Mouse (Mus musculus): ENCODE results near the gene Nars2. TPM values are rescaled to one million over a fixed set of nuclear protein-coding genes. Genes with fewer than 3 reads are reported as not detected.
A peak's percentile ranks its signal among the peaks of the same experiment; 100 is the strongest.

The Nars2 gene
- polyA plus RNA-seq, 1 experiment from 2014 or later: 10.7 TPM

DNA sequence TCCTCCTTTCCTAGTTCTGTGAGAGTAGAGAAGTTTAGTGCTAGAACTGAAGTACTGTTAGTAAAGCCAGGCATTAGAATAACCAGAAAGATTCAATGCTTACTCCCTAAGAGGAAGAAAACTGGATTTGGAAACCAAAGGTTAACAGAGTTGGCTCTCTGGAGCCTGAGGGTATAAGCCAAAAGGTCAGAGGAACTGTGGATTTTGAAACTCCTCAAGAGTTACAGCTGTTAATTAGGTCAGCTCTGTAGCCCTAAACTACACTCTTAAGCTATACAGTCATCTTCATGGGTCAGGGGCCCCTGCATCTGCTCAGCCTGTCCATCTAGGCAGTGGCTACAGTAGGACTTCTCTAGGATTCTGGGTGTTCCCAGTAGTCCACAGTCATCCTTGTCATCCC is 125.7 kb downstream of the Nars2 start:
- no peak for ATAC-seq
- Histone ChIP-seq H3K27me3 (replicated peaks; ENCODE audit: control insufficient read depth, insufficient read depth, low read length) (no peaks in the 10 kb centered on the region), H3K4me3 (ENCODE audit: low read depth, low read length) (no peak overlapping the region), H3K4me1 (replicated peaks; ENCODE audit: control insufficient read depth, insufficient read depth, low read length) (0 out of 2 replicates have a peak, but pooled peaks cover 2% of the 10 kb centered on the region), H3K9ac (ENCODE audit: low read depth, low read length) (no peak overlapping the region), H3K9me3 (ENCODE audit: control insufficient read depth) (no peaks in the 10 kb centered on the region), H3K27ac (ENCODE audit: low read depth, low read length) (no peak overlapping the region), H3K36me3 (ENCODE audit: control insufficient read depth, insufficient read depth) (no peaks in the 10 kb centered on the region), H3K4me2 (replicated peaks; ENCODE audit: low read depth) (no peak overlapping the region)
- TF ChIP-seq CTCF (IDR thresholded peaks at IDR 0.05; ENCODE audit: low read depth): no peak

DNA sequence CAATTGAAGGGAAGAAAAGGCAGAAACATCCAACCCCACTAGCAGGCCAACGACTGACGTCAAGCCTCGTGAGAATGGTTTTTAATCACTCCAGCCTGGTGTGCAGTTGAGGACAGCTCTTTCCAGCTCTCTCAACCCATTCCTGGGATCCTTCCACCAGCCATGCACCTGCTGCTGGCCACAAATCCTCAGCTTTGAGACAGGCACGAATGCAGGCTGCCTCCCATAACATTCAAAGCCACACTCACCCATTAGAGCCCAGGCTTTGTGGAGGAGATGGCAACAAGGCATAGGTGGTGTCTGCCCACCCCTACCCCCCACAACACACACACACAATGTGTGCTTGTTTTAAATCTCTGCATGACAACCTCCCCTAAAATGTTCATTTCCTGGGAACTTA is 127.4 kb downstream of the Nars2 start:
- 56% methylated on average over 4 of the region's 4 CpGs for WGBS
- no peak overlapping the region for H3K27ac ChIP-seq (ENCODE audit: low read depth, low read length)

DNA sequence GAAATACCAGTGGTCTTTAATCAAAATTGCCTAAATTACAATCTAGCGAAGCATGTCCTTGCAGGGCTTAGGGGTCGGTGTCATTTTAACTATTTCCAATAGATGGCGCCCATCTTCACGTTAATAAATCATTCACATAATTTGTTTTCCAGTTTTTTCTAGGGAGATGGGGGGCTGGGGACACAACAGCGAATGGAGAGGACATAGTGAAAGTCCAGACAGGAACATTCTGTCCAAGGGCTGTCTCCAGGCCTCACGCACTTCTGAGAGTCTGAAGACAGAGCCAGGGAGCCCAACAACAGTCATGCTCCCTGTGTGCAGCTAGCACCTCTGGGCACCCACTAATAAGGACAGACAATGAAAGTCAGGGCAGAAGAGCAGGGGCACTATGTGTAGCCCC is 127.8 kb downstream of the Nars2 start:
- H3K9ac ChIP-seq (ENCODE audit: low read depth, low read length): no peak overlapping the region
- ATAC-seq: no peak
- no peaks in the 10 kb centered on the region for H3K9me3 ChIP-seq (ENCODE audit: control insufficient read depth)
- no peak overlapping the region for H3K4me3 ChIP-seq (ENCODE audit: low read depth, low read length)
- H3K4me1 ChIP-seq (replicated peaks; ENCODE audit: control insufficient read depth, insufficient read depth, low read length): 0 out of 2 replicates have a peak, but pooled peaks cover 2% of the 10 kb centered on the region
- no peaks in the 10 kb centered on the region for H3K36me3 ChIP-seq (ENCODE audit: control insufficient read depth, insufficient read depth)
- no peaks in the 10 kb centered on the region for H3K27me3 ChIP-seq (replicated peaks; ENCODE audit: control insufficient read depth, insufficient read depth, low read length)
- H3K4me2 ChIP-seq (replicated peaks; ENCODE audit: low read depth): no peak overlapping the region
- no peak overlapping the region for H3K27ac ChIP-seq (ENCODE audit: low read depth, low read length)
- 15% methylated on average over 6 of the region's 6 CpGs for WGBS
- peak; percentile 68 for TF ChIP-seq CTCF (IDR thresholded peaks at IDR 0.05; ENCODE audit: low read depth)

More for the DNA sequence above, 127.4 kb downstream of the Nars2 start:
- 0 out of 2 replicates have a peak, but pooled peaks cover 2% of the 10 kb centered on the region for H3K4me1 ChIP-seq (replicated peaks; ENCODE audit: control insufficient read depth, insufficient read depth, low read length)
- H3K27me3 ChIP-seq (replicated peaks; ENCODE audit: control insufficient read depth, insufficient read depth, low read length): no peaks in the 10 kb centered on the region
- no peak for TF ChIP-seq CTCF (IDR thresholded peaks at IDR 0.05; ENCODE audit: low read depth)
- ATAC-seq: no peak
- H3K9ac ChIP-seq (ENCODE audit: low read depth, low read length): no peak overlapping the region
- no peak overlapping the region for H3K4me2 ChIP-seq (replicated peaks; ENCODE audit: low read depth)
- no peaks in the 10 kb centered on the region for H3K9me3 ChIP-seq (ENCODE audit: control insufficient read depth)
- H3K4me3 ChIP-seq (ENCODE audit: low read depth, low read length): no peak overlapping the region
- no peaks in the 10 kb centered on the region for H3K36me3 ChIP-seq (ENCODE audit: control insufficient read depth, insufficient read depth)

DNA sequence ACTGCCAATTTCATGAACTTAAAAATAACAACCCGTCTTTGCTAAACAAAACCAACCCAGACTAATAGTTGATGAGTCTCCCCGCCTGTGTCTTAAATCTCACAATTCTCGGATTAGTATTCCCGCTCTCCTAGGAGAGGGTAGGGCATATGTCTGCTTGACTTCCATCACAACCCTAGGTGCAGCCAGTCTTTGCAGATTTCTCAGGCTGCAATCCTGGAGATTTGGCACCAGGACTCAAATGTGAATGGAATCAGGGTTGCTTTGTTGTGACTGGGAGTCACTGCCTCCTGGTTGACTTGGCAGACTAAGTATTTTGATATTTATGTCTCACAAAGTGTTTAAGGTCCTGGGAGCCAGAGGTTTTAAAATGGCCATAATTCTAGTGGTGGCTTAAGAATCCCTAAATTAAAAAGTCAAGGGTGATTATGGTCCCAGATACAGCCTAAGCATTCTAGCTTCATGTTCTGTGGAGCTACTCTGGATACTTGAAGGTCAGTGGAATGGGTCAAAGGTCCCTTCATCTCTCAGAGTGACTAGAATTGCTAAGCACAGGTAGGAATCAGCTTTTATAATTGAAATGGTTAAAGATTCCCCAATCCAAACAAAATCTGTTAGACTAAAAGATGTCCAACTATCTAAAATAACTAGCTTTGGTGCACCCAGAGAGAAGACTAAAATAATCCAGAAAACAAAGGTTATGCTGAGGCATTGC is 128.5 kb downstream of the Nars2 start:
- Histone ChIP-seq H3K4me3 (ENCODE audit: low read depth, low read length) (no peak overlapping the region), H3K27ac (ENCODE audit: low read depth, low read length) (0 out of 2 replicates have a peak overlapping the region, but pooled peaks have one; percentile 98)

DNA sequence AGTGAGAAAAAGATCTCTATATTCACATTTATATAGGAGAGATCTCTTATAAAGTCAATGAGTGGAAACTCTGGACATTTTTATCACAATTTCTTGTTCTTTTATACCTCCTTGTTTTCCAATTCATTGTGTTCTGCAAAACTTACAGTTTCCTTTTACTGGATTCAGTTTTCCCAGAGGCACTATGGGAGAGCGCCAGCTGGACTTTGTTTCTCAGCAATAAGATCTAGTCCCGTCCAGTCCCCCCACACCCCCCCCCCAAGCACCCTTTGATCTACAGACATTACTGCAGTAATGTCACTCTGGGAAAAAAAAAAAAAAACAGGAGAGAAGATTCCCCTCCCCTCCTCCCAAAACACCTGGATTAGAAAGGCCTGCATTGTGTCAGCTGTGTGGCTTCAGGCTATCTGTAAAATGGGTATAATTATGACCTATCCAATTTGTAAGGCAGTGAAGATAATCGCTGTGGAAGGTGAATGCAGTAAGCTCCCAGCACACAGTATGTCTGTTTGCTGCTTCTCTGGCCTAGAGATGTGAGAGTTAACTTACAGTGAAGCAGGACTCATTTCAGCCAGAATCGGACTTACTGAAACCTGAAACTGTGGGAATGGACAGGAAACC is 129.4 kb downstream of the Nars2 start:
- Histone ChIP-seq H3K4me1 (replicated peaks; ENCODE audit: control insufficient read depth, insufficient read depth, low read length) (0 out of 2 replicates have a peak, but pooled peaks cover 2% of the 10 kb centered on the region), H3K27ac (ENCODE audit: low read depth, low read length) (peak overlapping the region; percentile 98), H3K4me3 (ENCODE audit: low read depth, low read length) (peak overlapping the region; percentile 82), H3K27me3 (replicated peaks; ENCODE audit: control insufficient read depth, insufficient read depth, low read length) (no peaks in the 10 kb centered on the region), H3K36me3 (ENCODE audit: control insufficient read depth, insufficient read depth) (no peaks in the 10 kb centered on the region), H3K9me3 (ENCODE audit: control insufficient read depth) (no peaks in the 10 kb centered on the region), H3K4me2 (replicated peaks; ENCODE audit: low read depth) (peak overlapping the region; percentile 85), H3K9ac (ENCODE audit: low read depth, low read length) (peak overlapping the region; percentile 94)
- TF ChIP-seq CTCF (IDR thresholded peaks at IDR 0.05; ENCODE audit: low read depth): no peak
- ATAC-seq: no peak
- WGBS: 21% methylated on average over 4 of the region's 4 CpGs

More for the DNA sequence above, 128.5 kb downstream of the Nars2 start:
- H3K4me1 ChIP-seq (replicated peaks; ENCODE audit: control insufficient read depth, insufficient read depth, low read length): 0 out of 2 replicates have a peak, but pooled peaks cover 2% of the 10 kb centered on the region
- no peak overlapping the region for H3K4me2 ChIP-seq (replicated peaks; ENCODE audit: low read depth)
- H3K27me3 ChIP-seq (replicated peaks; ENCODE audit: control insufficient read depth, insufficient read depth, low read length): no peaks in the 10 kb centered on the region
- H3K9me3 ChIP-seq (ENCODE audit: control insufficient read depth): no peaks in the 10 kb centered on the region
- ATAC-seq: no peak
- TF ChIP-seq CTCF (IDR thresholded peaks at IDR 0.05; ENCODE audit: low read depth): no peak
- no peaks in the 10 kb centered on the region for H3K36me3 ChIP-seq (ENCODE audit: control insufficient read depth, insufficient read depth)
- H3K9ac ChIP-seq (ENCODE audit: low read depth, low read length): no peak overlapping the region
- WGBS: 70% methylated on average over 4 of the region's 4 CpGs

DNA sequence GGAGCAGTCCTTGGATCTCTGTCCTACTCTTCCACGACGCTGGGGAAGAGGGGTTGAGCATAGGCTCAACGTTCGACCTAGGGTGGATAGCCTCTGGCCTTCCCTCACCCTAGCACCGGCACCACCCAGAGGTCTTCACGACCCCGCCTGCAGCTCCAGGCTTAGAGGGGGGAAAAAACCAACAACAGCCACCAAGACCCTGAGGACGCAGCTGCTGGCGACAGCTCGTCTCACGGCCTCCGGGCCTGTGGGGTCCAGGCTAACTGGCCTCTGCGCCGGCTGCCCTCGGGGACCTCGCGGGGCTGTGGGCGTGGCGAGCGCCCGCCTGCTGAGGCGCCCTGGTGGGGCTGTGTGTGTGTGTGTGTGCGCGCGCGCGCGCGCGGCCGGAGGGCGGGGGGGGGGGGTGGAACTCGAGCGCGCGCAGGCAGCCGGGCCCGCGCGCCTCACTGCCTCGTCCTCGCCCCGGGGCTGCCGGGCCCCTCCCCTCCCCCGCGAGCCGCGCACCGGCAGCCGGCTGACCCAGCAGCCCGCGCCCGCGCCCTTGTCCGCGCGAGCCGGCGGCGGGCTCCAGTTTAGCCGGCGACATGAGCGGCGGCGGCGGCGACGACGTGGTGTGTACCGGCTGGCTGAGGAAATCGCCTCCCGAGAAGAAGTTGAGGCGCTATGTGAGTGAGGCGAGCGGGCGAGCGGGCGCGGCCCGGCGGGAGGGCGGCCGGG is 130.1 kb downstream of the Nars2 start, which contains the start of gene Gab2:
Gene Gab2 (plus strand): TSS at position 345 of the 717 bp plus-strand sequence.
- under 1% methylated on average over 35 of the region's 83 CpGs for WGBS

More for the DNA sequence above, 130.1 kb downstream of the Nars2 start, which contains the start of gene Gab2:
- no peak for TF ChIP-seq CTCF (IDR thresholded peaks at IDR 0.05; ENCODE audit: low read depth)
- H3K27me3 ChIP-seq (replicated peaks; ENCODE audit: control insufficient read depth, insufficient read depth, low read length): no peaks in the 10 kb centered on the region
- ATAC-seq: peak; percentile 88
- H3K4me2 ChIP-seq (replicated peaks; ENCODE audit: low read depth): peak within 1 kb of the TSS; percentile 85
- peak within 1 kb of the TSS; percentile 98 for H3K27ac ChIP-seq (ENCODE audit: low read depth, low read length)
- H3K9ac ChIP-seq (ENCODE audit: low read depth, low read length): peak within 1 kb of the TSS; percentile 94
- 0 out of 2 replicates have a peak, but pooled peaks cover 2% of the 10 kb centered on the region for H3K4me1 ChIP-seq (replicated peaks; ENCODE audit: control insufficient read depth, insufficient read depth, low read length)
- no peaks in the 10 kb centered on the region for H3K36me3 ChIP-seq (ENCODE audit: control insufficient read depth, insufficient read depth)
- H3K4me3 ChIP-seq (ENCODE audit: low read depth, low read length): peak within 1 kb of the TSS; percentile 82
- no peaks in the 10 kb centered on the region for H3K9me3 ChIP-seq (ENCODE audit: control insufficient read depth)
